In the genomic region with DNA sequence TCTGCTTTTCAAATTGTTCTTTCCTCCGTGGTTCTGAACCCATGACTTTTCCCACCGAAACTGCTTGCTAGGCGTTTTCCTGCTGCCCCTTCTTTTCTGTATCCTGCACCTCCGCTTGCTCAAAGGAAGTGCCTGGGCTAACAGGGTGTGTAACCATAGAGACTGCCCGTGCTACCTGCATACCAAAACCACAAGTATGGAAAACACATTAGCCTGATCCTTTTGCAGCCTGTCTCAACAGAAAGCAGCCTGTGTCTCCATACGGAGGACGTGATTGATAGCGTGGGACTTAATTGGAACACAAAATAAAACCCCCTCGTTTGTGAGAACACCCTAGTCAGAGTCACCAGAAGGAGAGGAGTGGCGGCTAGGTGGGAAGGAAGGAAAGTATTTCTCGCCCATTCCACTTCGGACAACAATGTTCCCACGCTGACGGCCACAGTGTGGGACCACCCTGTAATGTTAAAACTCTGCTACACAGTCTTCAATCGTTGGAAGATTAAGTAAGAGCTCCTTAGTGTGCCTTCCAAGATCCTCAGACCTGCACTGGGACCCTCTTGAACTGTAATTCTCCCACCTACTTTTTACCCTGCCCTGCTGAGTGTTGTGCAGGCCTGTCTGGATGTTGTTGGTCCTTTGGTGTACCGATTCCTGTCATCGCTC, we compare ENCODE assay signal across 13 mouse cellular contexts. TPM values are rescaled to one million over a fixed set of nuclear protein-coding genes. Genes with fewer than 3 reads are reported as not detected.
A peak's percentile ranks its signal among the peaks of the same experiment; 100 is the strongest.
DNase-seq lines count a peak whose midpoint lies in the region; TF ChIP-seq lines count a peak whose summit lies in the region.
"Had no signal": no experiment of that assay in that cellular context is flagged by ENCODE, and none has a peak within 500 bp of the region (broad histone marks: within the 10 kb centered on the region; RNA-seq: fewer than 3 reads in every experiment).

No protein-coding gene starts in this region.

- no peaks in the 10 kb centered on the region for H3K9me3 ChIP-seq in hindbrain, embryonic 10.5 days
- H3K9me3 ChIP-seq: embryonic facial prominence, embryonic 15.5 days had no signal

- no peaks in the 10 kb centered on the region for H3K27me3 ChIP-seq in hindbrain, embryonic 10.5 days (ENCODE audit: insufficient read depth, poor library complexity, severe bottlenecking)
- H3K27me3 ChIP-seq: embryonic facial prominence, embryonic 15.5 days had no signal

- H3K4me3 ChIP-seq in layer of hippocampus, adult 2 months: no peak overlapping the region; the same call in 1 of the 2 replicates
- H3K4me3 ChIP-seq in hindbrain, embryonic 10.5 days: no peak overlapping the region
- H3K4me3 ChIP-seq: embryonic facial prominence, embryonic 15.5 days had no signal

- intact Hi-C loops in left cerebral cortex, postnatal 14 days (cut with DNase I): no loop called here

- peak; percentile 34 to 37 for DNase-seq in layer of hippocampus, adult 2 months (ENCODE audit: low spot score in 2 of 2)
- no peak for DNase-seq in layer of hippocampus, postnatal 25 days (ENCODE audit: extremely low spot score in 1 of 2, low spot score in 1 of 2)
- DNase-seq in hindbrain, embryonic 10.5 days (ENCODE audit: low spot score): peak; percentile 32
- peak; percentile 66 for DNase-seq in mesoderm, embryonic 11.5 days (ENCODE audit: low read depth, low spot score)
- no peak for DNase-seq in left cerebral cortex, postnatal 14 days (ENCODE audit: low spot score in 2 of 2)
- DNase-seq in spleen, postnatal 36 days (ENCODE audit: low spot score in 2 of 2): no peak
- no peak for DNase-seq in urinary bladder, postnatal 25 days (ENCODE audit: low spot score)
- DNase-seq: cerebellum, adult 11-12 months; lung, adult 2 months; thymus, adult 18-20 months had no signal

- peaks cover 38% of the 10 kb centered on the region for H3K4me1 ChIP-seq in hindbrain, embryonic 10.5 days (replicated peaks)
- H3K4me1 ChIP-seq: embryonic facial prominence, embryonic 15.5 days had no signal

- 56% methylated on average over 17 of the region's 17 CpGs for WGBS in hindbrain, embryonic 10.5 days

- no peaks in the 10 kb centered on the region for H3K36me3 ChIP-seq in hindbrain, embryonic 10.5 days
- H3K36me3 ChIP-seq: embryonic facial prominence, embryonic 15.5 days had no signal

- H3K27ac ChIP-seq in layer of hippocampus, adult 2 months: peak overlapping the region; percentile 86
- H3K27ac ChIP-seq in hindbrain, embryonic 10.5 days: peak overlapping the region; percentile 74
- H3K27ac ChIP-seq: embryonic facial prominence, embryonic 15.5 days had no signal

- TF ChIP-seq CTCF in layer of hippocampus, adult 2 months (conservative IDR thresholded peaks at IDR 0.05): no peak

RNA-seq across cellular contexts. Expression of a gene that starts 15.6 kb away (rescaled TPM):
- total RNA-seq in layer of hippocampus, adult 2 months (2021): 100 to 1,000 TPM; 185 to 189 TPM
- 100 to 1,000 TPM; 209 to 212 TPM for total RNA-seq in layer of hippocampus, postnatal 25 days (2021)
- polyA plus RNA-seq in hindbrain, embryonic 10.5 days (2016; fragmentation: Nextera tagmentation; extraction: Ambion mirVana): 44.1 and 111 TPM in 2 replicates
- 100 to 1,000 TPM; 212 to 227 TPM for total RNA-seq in left cerebral cortex, postnatal 14 days (2021)
- total RNA-seq: hematopoietic stem cell, adult 5-6 weeks; monocyte, adult 5-6 weeks had no signal

Comparison
In these comparisons a context has a peak if more than half of its experiments do, and no peak if none do; other contexts are left out.
1. DNase-seq: peak in layer of hippocampus, adult 2 months (2 of 2), hindbrain, embryonic 10.5 days (single experiment) and mesoderm, embryonic 11.5 days (single experiment); none in layer of hippocampus, postnatal 25 days (0 of 2), left cerebral cortex, postnatal 14 days (0 of 2), spleen, postnatal 36 days (0 of 2) and urinary bladder, postnatal 25 days (single experiment).